Mouse (Mus musculus): ENCODE measurements around the gene Vcl. TPM values are rescaled to one million over a fixed set of nuclear protein-coding genes. Genes with fewer than 3 reads are reported as not detected.
A peak's percentile ranks its signal among the peaks of the same experiment; 100 is the strongest.

The Vcl gene
- polyA plus RNA-seq, 1 experiment from 2014 or later, result 43.8 TPM

DNA sequence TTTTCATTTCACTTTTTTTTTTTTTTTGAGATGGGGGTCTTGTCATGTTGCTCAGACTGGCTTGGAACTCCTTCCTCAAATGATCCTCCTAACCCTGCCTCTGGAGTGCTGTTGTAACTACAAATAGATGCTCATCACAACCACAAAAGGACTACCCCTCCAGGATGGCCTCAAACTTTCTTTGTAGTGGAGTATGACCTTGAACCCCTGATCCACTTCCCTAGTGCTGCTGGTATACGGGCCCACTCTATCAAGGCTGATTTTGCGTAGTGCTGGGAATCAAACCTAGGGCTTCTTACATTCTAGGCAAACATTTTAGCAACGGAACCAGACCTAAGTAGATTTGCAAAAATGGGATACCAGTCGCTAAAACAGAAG is 901 bp upstream of the Vcl start:
- Histone ChIP-seq H3K4me1 (ENCODE audit: control insufficient read depth, insufficient read depth, low read length) (no peaks in the 10 kb centered on the region), H3K4me2 (ENCODE audit: low read depth, low read length) (no peak overlapping the region), H3K9ac (replicated peaks; ENCODE audit: low read length) (no peak overlapping the region), H3K27me3 (ENCODE audit: control insufficient read depth, insufficient read depth, low read length) (no peaks in the 10 kb centered on the region), H3K36me3 (replicated peaks; ENCODE audit: control insufficient read depth, insufficient read depth, low read depth, low read length) (no peaks in the 10 kb centered on the region), H3K4me3 (ENCODE audit: low read depth, low read length) (peak overlapping the region; percentile 82), H3K27ac (replicated peaks; ENCODE audit: low read depth, low read length) (no peak overlapping the region), H3K9me3 (replicated peaks; ENCODE audit: control insufficient read depth, low read length) (no peaks in the 10 kb centered on the region)
- DNase-seq (ENCODE audit: low spot score) (no peak), ATAC-seq (replicated peaks; ENCODE audit: insufficient number of reproducible peaks, low FRiP score, low TSS enrichment, low read depth) (no peak)
- 20% methylated on average over 4 of the region's 4 CpGs for WGBS

DNA sequence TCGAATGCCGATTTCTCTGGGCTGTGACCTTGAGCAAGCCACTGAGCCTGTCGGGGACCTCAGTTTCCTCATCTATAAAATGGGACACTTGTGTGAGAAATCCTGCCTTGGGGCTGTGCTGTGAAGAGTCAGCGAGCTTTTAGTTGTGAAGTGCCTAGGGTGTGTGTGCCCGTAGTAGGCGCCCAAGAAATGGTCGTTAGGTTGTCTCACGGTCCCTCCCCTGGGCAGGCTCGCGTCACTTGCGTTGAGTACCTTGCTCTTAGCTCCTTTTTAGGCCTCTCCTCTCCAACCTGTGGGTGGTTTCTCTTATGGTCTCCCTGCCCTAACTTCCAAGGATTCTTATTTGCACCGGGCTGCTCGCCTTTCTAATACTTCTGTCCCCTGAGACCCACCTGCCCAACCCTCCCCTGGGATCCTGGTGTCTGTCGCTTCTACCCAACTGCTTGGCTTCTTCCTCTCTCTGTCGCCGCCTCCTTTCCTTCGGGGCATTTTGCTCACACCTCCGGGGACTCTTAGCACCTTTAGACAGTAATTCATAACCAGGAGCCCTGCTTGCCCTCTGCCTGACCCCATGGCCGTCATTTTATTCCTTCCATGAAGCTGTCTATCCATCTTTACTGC is 726 bp downstream of the Vcl start:
- DNase-seq (ENCODE audit: low spot score) (peak; percentile 2), ATAC-seq (replicated peaks; ENCODE audit: insufficient number of reproducible peaks, low FRiP score, low TSS enrichment, low read depth) (no peak; the same call in 1 of the 2 replicates)
- no peaks in the 10 kb centered on the region for H3K27me3 ChIP-seq (ENCODE audit: control insufficient read depth, insufficient read depth, low read length)
- H3K9ac ChIP-seq (replicated peaks; ENCODE audit: low read length), result peak overlapping the region; percentile 83
- no peaks in the 10 kb centered on the region for H3K4me1 ChIP-seq (ENCODE audit: control insufficient read depth, insufficient read depth, low read length)
- peak overlapping the region; percentile 79 for H3K4me2 ChIP-seq (ENCODE audit: low read depth, low read length)
- H3K27ac ChIP-seq (replicated peaks; ENCODE audit: low read depth, low read length), result peak overlapping the region; percentile 80
- WGBS, result 2% methylated on average over 19 of the region's 19 CpGs
- peak overlapping the region; percentile 82 for H3K4me3 ChIP-seq (ENCODE audit: low read depth, low read length)
- H3K9me3 ChIP-seq (replicated peaks; ENCODE audit: control insufficient read depth, low read length), result no peaks in the 10 kb centered on the region
- H3K36me3 ChIP-seq (replicated peaks; ENCODE audit: control insufficient read depth, insufficient read depth, low read depth, low read length), result no peaks in the 10 kb centered on the region

- Histone ChIP-seq H3K27ac (replicated peaks; ENCODE audit: low read depth, low read length) (no peak overlapping the region), H3K4me1 (ENCODE audit: control insufficient read depth, insufficient read depth, low read length) (no peaks in the 10 kb centered on the region), H3K27me3 (ENCODE audit: control insufficient read depth, insufficient read depth, low read length) (no peaks in the 10 kb centered on the region), H3K4me2 (ENCODE audit: low read depth, low read length) (peak overlapping the region; percentile 79), H3K4me3 (ENCODE audit: low read depth, low read length) (peak overlapping the region; percentile 82), H3K9ac (replicated peaks; ENCODE audit: low read length) (peak overlapping the region; percentile 20; the same call in 1 of the 2 replicates), H3K9me3 (replicated peaks; ENCODE audit: control insufficient read depth, low read length) (no peaks in the 10 kb centered on the region), H3K36me3 (replicated peaks; ENCODE audit: control insufficient read depth, insufficient read depth, low read depth, low read length) (no peaks in the 10 kb centered on the region)
- ATAC-seq (replicated peaks; ENCODE audit: insufficient number of reproducible peaks, low FRiP score, low TSS enrichment, low read depth) (no peak), DNase-seq (ENCODE audit: low spot score) (peak; percentile 15)
- 34% methylated on average over 8 of the region's 8 CpGs for WGBS
These were observed 1.5 kb downstream of the Vcl start for GRCm38 (mm10) chr14:20930481-20931391.

DNA sequence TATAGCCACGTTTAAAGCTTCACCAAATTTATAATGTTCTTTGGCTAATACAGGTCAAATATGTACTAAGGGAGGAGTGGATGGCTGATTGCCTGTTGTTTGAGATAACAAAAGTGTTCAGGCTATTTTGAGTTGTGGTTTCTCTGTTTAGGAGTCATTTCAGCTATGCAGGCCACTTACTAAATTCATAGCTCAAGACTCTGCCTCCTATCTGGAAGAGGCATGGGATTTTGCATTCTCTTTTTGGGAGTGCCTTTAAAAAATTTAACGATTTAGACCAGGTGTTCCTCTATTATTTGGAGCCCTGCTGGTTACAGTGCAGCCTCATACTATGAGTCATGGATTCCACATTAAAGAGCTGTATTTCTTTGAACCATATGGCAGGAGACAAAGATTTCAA is 9.2 kb downstream of the Vcl start:
- ATAC-seq (replicated peaks; ENCODE audit: insufficient number of reproducible peaks, low FRiP score, low TSS enrichment, low read depth) (no peak), DNase-seq (ENCODE audit: low spot score) (no peak)
- Histone ChIP-seq H3K9ac (replicated peaks; ENCODE audit: low read length) (no peak overlapping the region), H3K36me3 (replicated peaks; ENCODE audit: control insufficient read depth, insufficient read depth, low read depth, low read length) (no peaks in the 10 kb centered on the region), H3K27me3 (ENCODE audit: control insufficient read depth, insufficient read depth, low read length) (no peaks in the 10 kb centered on the region), H3K9me3 (replicated peaks; ENCODE audit: control insufficient read depth, low read length) (no peaks in the 10 kb centered on the region), H3K4me1 (ENCODE audit: control insufficient read depth, insufficient read depth, low read length) (no peaks in the 10 kb centered on the region), H3K4me3 (ENCODE audit: low read depth, low read length) (no peak overlapping the region), H3K27ac (replicated peaks; ENCODE audit: low read depth, low read length) (no peak overlapping the region), H3K4me2 (ENCODE audit: low read depth, low read length) (no peak overlapping the region)
- 75% methylated on average over 2 of the region's 2 CpGs for WGBS

- WGBS, result 55% methylated on average over 1 of the region's 1 CpGs
- H3K4me2 ChIP-seq (ENCODE audit: low read depth, low read length), result no peak overlapping the region
These were observed 9.7 kb downstream of the Vcl start for GRCm38 (mm10) chr14:20938860-20939259.

DNA sequence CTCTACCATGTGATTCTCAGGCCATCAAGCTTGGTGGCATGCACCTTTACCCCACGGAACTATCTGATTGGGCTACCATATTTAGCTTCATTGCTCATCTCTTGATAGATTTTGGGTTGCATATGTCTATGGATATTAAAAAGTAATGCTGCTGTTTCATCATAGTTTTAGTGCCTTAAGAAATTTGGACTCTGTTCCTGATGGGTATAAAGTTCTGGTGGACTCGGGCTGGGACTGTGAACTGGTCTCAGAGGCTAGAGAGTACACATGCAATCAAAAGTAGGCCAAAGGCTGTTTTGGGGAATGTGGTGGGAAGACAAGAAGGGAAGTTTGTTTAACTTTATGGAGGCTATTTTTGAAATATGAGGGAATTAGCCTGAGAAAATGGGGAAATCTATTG is 16.1 kb downstream of the Vcl start:
- Histone ChIP-seq H3K4me1 (ENCODE audit: control insufficient read depth, insufficient read depth, low read length) (no peaks in the 10 kb centered on the region), H3K27me3 (ENCODE audit: control insufficient read depth, insufficient read depth, low read length) (no peaks in the 10 kb centered on the region), H3K9me3 (replicated peaks; ENCODE audit: control insufficient read depth, low read length) (no peaks in the 10 kb centered on the region), H3K36me3 (replicated peaks; ENCODE audit: control insufficient read depth, insufficient read depth, low read depth, low read length) (no peaks in the 10 kb centered on the region), H3K4me3 (ENCODE audit: low read depth, low read length) (no peak overlapping the region), H3K27ac (replicated peaks; ENCODE audit: low read depth, low read length) (no peak overlapping the region), H3K4me2 (ENCODE audit: low read depth, low read length) (no peak overlapping the region), H3K9ac (replicated peaks; ENCODE audit: low read length) (no peak overlapping the region)
- DNase-seq (ENCODE audit: low spot score), result no peak
- WGBS, result 86% methylated on average over 2 of the region's 2 CpGs
- ATAC-seq (replicated peaks; ENCODE audit: insufficient number of reproducible peaks, low FRiP score, low TSS enrichment, low read depth), result no peak

More at GRCm38 (mm10) chr14:20938860-20939259, 9.7 kb downstream of the Vcl start:
- DNase-seq (ENCODE audit: low spot score) (no peak), ATAC-seq (replicated peaks; ENCODE audit: insufficient number of reproducible peaks, low FRiP score, low TSS enrichment, low read depth) (no peak)
- Histone ChIP-seq H3K9ac (replicated peaks; ENCODE audit: low read length) (no peak overlapping the region), H3K4me1 (ENCODE audit: control insufficient read depth, insufficient read depth, low read length) (no peaks in the 10 kb centered on the region), H3K9me3 (replicated peaks; ENCODE audit: control insufficient read depth, low read length) (no peaks in the 10 kb centered on the region), H3K4me3 (ENCODE audit: low read depth, low read length) (no peak overlapping the region), H3K36me3 (replicated peaks; ENCODE audit: control insufficient read depth, insufficient read depth, low read depth, low read length) (no peaks in the 10 kb centered on the region), H3K27me3 (ENCODE audit: control insufficient read depth, insufficient read depth, low read length) (no peaks in the 10 kb centered on the region), H3K27ac (replicated peaks; ENCODE audit: low read depth, low read length) (no peak overlapping the region)

DNA sequence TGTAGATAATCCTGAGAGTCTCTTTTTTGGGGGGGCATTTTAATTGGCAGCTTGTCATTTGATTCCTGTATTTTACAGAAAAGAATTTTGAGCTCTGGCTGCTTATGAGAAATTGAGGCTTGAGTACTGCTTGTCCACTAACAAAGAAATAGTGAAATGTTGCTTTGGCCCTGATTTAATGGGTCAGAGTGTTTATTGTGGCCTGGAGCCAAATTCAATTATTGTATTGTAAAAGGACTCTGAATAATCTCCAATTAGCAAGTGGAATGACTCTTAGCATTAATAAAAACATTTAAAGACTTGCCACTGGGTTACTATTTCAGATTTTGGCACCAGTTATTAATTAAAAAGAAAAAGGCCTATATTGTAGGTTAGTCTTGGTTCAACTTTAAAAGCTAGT is 26.8 kb downstream of the Vcl start:
- Histone ChIP-seq H3K27ac (replicated peaks; ENCODE audit: low read depth, low read length) (no peak overlapping the region), H3K27me3 (ENCODE audit: control insufficient read depth, insufficient read depth, low read length) (no peaks in the 10 kb centered on the region), H3K4me2 (ENCODE audit: low read depth, low read length) (no peak overlapping the region), H3K9ac (replicated peaks; ENCODE audit: low read length) (no peak overlapping the region), H3K4me1 (ENCODE audit: control insufficient read depth, insufficient read depth, low read length) (no peaks in the 10 kb centered on the region), H3K9me3 (replicated peaks; ENCODE audit: control insufficient read depth, low read length) (no peaks in the 10 kb centered on the region), H3K4me3 (ENCODE audit: low read depth, low read length) (no peak overlapping the region), H3K36me3 (replicated peaks; ENCODE audit: control insufficient read depth, insufficient read depth, low read depth, low read length) (no peaks in the 10 kb centered on the region)
- DNase-seq (ENCODE audit: low spot score) (no peak), ATAC-seq (replicated peaks; ENCODE audit: insufficient number of reproducible peaks, low FRiP score, low TSS enrichment, low read depth) (no peak)

GRCm38 (mm10) chr14:20958971-20959370 is 29.8 kb downstream of the Vcl start:
- no peak overlapping the region for H3K9ac ChIP-seq (replicated peaks; ENCODE audit: low read length)
- H3K27me3 ChIP-seq (ENCODE audit: control insufficient read depth, insufficient read depth, low read length), result no peaks in the 10 kb centered on the region
- 77% methylated on average over 2 of the region's 2 CpGs for WGBS
- H3K4me1 ChIP-seq (ENCODE audit: control insufficient read depth, insufficient read depth, low read length), result no peaks in the 10 kb centered on the region
- no peak overlapping the region for H3K27ac ChIP-seq (replicated peaks; ENCODE audit: low read depth, low read length)
- no peaks in the 10 kb centered on the region for H3K9me3 ChIP-seq (replicated peaks; ENCODE audit: control insufficient read depth, low read length)
- no peak overlapping the region for H3K4me3 ChIP-seq (ENCODE audit: low read depth, low read length)
- H3K4me2 ChIP-seq (ENCODE audit: low read depth, low read length), result no peak overlapping the region
- no peak for ATAC-seq (replicated peaks; ENCODE audit: insufficient number of reproducible peaks, low FRiP score, low TSS enrichment, low read depth)
- no peaks in the 10 kb centered on the region for H3K36me3 ChIP-seq (replicated peaks; ENCODE audit: control insufficient read depth, insufficient read depth, low read depth, low read length)
- DNase-seq (ENCODE audit: low spot score), result no peak
